Mouse (Mus musculus): Measurements from ENCODE around the gene Tmem59.

- no peak for TF ChIP-seq CTCF (IDR thresholded peaks at IDR 0.05; ENCODE audit: low read depth)
- TF ChIP-seq EP300 (IDR thresholded peaks at IDR 0.05; ENCODE audit: low read depth): no peak
These were observed 33.7 kb downstream of the Tmem59 start for GRCm38 (mm10) chr4:107211936-107212335.
